Mouse (Mus musculus) forebrain, embryonic 15.5 days (tissue): ENCODE results near the gene Onecut1. TPM values are rescaled to one million over a fixed set of nuclear protein-coding genes. Genes with fewer than 3 reads are reported as not detected.

Source experiments
- ATAC-seq: fragments of 200-750 bp; cut with Nextera tagmentation; replicated peaks from 2 replicates; pipeline ENCODE4 v1.8.0; 2017; ENCODE audit warnings: mild to moderate bottlenecking, moderate TSS enrichment, moderate library complexity
- H3K27ac ChIP-seq: fragments of 300-500 bp; sonication (generic); replicated peaks from 2 replicates; pipeline ENCODE4 v1.5.1; 2015; ENCODE audit warnings: mild to moderate bottlenecking, inconsistent platforms
- H3K27me3 ChIP-seq: fragments of 300-500 bp; sonication (generic); 2 replicates; pipeline ENCODE4 v1.6.1; 2015; ENCODE audit warnings: inconsistent platforms
- H3K36me3 ChIP-seq: fragments of 300-500 bp; sonication (generic); 2 replicates; pipeline ENCODE4 v1.6.1; 2015; ENCODE audit warnings: mild to moderate bottlenecking, inconsistent platforms
- H3K4me1 ChIP-seq: fragments of 300-500 bp; sonication (generic); 2 replicates; pipeline ENCODE4 v1.6.1; 2015; ENCODE audit warnings: inconsistent platforms
- H3K4me2 ChIP-seq: fragments of 300-500 bp; sonication (generic); replicated peaks from 2 replicates; pipeline ENCODE4 v1.6.1; 2015; ENCODE audit warnings: mild to moderate bottlenecking, inconsistent platforms
- H3K4me3 ChIP-seq: fragments of 300-500 bp; sonication (generic); 2 replicates; pipeline ENCODE4 v1.5.1; 2015; ENCODE audit warnings: mild to moderate bottlenecking, inconsistent platforms
- H3K9ac ChIP-seq: fragments of 300-500 bp; sonication (generic); replicated peaks from 2 replicates; pipeline ENCODE4 v1.6.1; 2015; ENCODE audit warnings: mild to moderate bottlenecking, inconsistent platforms
- H3K9me3 ChIP-seq: fragments of 300-500 bp; sonication (generic); 2 replicates; pipeline ENCODE4 v1.6.1; 2016; ENCODE audit warnings: inconsistent platforms
- WGBS: fragments of 180-500 bp; shearing (Covaris S2); methylation state at CpG from one replicate; pipeline ENCODE4 v1.1.7; 2015; ENCODE audit warnings: mixed read lengths; 5-methylcytosine and 5-hydroxymethylcytosine counted together
- polyA plus RNA-seq: library from polyadenylated mRNA; unstranded; fragments of >200 nt; fragmentation: Nextera tagmentation; extraction: Ambion mirVana; gene quantifications from 2 replicates; pipeline ENCODE4 v1.2.1, GENCODE M21; 2015

Onecut1 gene
- 0.47 and 1.3 TPM in 2 replicates for polyA plus RNA-seq

DNA sequence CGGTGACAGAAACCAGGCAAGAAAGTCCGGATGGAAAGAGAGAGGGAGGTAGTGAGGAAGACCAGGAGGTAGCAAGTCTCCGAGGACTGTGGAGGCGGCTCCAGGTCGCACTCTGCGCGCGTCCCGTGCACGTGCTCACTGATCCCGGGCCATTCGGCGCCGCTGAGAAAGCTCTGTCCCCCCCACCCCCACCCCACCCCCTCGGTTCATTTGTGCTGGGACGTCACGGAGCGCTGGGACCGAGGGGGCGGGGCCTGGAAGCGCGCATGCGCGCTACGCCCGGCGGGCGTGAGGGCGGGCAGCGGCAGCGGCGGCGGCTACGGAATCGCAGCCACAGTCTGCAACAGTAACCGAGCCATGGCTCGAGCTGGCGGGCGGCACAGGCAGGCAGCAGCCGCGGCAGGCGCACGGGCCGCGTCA is at the start of gene Onecut1:
Gene Onecut1, plus strand, starts transcription at position 361 of the 420 bp plus-strand sequence.
- H3K27ac ChIP-seq = no peak within 1 kb of the TSS
- H3K27me3 ChIP-seq = peaks cover 94% of the 10 kb centered on the region
- peaks cover 32% of the 10 kb centered on the region for H3K4me1 ChIP-seq

DNA sequence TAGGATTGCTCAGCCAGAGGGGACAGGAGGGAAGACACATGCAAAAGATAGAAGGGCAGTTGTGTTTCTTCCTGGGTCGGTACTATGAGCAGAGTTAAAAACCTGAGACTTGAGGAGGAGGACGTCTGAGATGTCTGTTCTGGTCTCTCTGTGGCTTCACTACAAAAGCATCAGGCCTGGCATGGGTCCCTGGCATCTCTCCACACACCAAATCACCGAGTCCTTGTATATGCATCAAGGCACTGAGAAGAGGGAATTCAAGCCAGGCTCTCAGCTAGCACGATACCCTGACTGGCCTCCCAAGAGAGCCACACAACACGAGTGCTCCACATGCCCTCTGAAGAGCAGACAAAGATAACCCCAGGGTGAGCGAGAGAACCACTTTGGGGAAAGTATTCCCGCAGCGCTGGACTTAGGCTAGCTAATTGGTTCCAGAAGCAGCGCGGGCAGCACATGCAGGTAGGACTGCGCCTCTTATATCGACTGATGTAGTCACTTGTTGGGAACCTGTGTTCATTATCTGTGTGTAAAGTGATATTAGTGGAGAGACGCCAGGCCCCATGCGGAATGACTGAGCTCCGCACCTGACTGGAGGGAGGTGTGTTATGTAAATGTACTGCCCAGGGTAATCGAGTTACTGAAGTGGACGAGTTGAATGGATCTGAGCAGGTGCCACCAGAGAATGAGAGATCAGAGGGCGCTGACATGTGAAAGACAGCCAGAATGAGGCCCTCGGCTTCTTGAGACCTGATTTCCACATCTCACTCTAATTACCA is 41.8 kb upstream of the Onecut1 start:
- no peaks in the 10 kb centered on the region for H3K9me3 ChIP-seq
- ATAC-seq = no peak
- no peaks in the 10 kb centered on the region for H3K36me3 ChIP-seq

More for the DNA sequence above, at the start of gene Onecut1:
- Histone ChIP-seq H3K4me3 (peak within 1 kb of the TSS; percentile 51), H3K36me3 (no peaks in the 10 kb centered on the region), H3K9me3 (no peaks in the 10 kb centered on the region), H3K4me2 (peak within 1 kb of the TSS; percentile 96), H3K9ac (peak within 1 kb of the TSS; percentile 50)
- ATAC-seq = peak; percentile 69
- under 1% methylated on average over 41 of the region's 45 CpGs for WGBS

DNA sequence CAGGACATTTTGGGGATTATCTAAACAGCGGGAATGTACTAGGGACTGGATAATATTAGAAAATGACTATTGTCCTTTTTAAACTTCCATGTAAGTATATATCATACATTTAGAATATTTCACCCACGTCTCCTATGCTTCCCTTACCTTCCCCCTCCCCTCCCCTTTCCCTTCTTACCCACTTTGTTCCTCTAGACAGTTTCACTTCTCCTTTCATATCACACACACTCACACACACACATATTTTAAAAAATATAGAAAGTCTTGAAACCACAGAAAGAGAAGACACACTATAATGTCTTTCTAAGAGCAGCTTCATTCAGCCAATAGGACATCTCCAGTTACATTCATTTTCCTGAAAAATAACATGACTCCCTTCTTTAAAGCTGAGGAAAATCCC is 36.6 kb upstream of the Onecut1 start:
- no peaks in the 10 kb centered on the region for H3K36me3 ChIP-seq
- ATAC-seq = no peak
- H3K27ac ChIP-seq = no peak overlapping the region
- H3K4me3 ChIP-seq = no peak overlapping the region
- 93% methylated on average over 2 of the region's 2 CpGs for WGBS
- no peaks in the 10 kb centered on the region for H3K27me3 ChIP-seq
- no peak overlapping the region for H3K9ac ChIP-seq
- no peak overlapping the region for H3K4me2 ChIP-seq
- H3K4me1 ChIP-seq = peaks cover 3% of the 10 kb centered on the region
- H3K9me3 ChIP-seq = no peaks in the 10 kb centered on the region

More for the DNA sequence above, 41.8 kb upstream of the Onecut1 start:
- Histone ChIP-seq H3K27me3 (no peaks in the 10 kb centered on the region), H3K4me1 (peaks cover 8% of the 10 kb centered on the region), H3K4me2 (no peak overlapping the region), H3K9ac (no peak overlapping the region), H3K27ac (no peak overlapping the region), H3K4me3 (no peak overlapping the region)
- WGBS = 32% methylated on average over 19 of the region's 19 CpGs

DNA sequence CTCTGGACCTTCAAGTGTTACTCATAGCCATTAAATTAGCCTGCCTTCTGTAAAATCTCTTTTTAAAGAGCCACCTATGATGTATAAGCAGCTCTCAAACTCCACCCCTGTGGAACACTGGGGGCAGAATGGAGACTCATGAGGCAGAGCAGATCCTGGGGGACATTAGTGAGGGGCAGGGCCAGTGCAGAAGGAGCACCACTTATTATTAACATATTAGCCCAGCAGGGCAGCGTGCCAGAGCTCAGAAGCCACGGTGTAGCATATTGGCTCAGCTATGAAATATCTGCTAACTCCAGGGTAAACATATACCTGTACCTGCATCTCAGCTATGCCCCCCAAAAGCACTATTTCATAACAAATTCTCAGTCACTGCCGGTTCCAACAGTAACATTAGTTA is 32.5 kb upstream of the Onecut1 start:
- 75% methylated on average over 3 of the region's 3 CpGs for WGBS
- H3K4me1 ChIP-seq = no peaks in the 10 kb centered on the region
- H3K27ac ChIP-seq = no peak overlapping the region
- no peaks in the 10 kb centered on the region for H3K27me3 ChIP-seq
- H3K9ac ChIP-seq = no peak overlapping the region
- no peaks in the 10 kb centered on the region for H3K9me3 ChIP-seq
- H3K4me3 ChIP-seq = no peak overlapping the region
- ATAC-seq = no peak
- H3K36me3 ChIP-seq = no peaks in the 10 kb centered on the region
- H3K4me2 ChIP-seq = no peak overlapping the region

DNA sequence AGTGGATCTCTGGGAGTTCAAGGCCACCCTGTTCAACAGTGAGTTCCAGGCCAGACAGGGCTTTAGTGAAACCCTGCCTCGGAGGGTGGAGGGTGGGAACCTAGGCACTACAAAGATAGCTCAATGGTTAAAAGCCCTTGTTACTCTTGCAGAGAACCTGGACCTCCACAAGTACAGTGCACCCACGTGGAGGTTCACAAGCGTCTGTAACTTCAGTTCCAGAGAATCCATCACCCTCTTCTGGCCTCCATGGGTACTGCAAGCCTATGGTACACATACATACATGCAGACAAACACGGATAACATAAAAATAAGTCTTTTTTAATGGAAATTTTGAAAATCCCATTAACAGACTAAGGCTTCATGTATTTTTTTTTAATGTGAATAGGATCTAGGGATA is 18.8 kb upstream of the Onecut1 start:
- H3K36me3 ChIP-seq = no peaks in the 10 kb centered on the region
- WGBS = 78% methylated on average over 4 of the region's 4 CpGs
- H3K9me3 ChIP-seq = no peaks in the 10 kb centered on the region
- H3K4me1 ChIP-seq = no peaks in the 10 kb centered on the region
- H3K27ac ChIP-seq = no peak overlapping the region
- no peak overlapping the region for H3K4me3 ChIP-seq
- H3K4me2 ChIP-seq = no peak overlapping the region
- ATAC-seq = no peak
- H3K27me3 ChIP-seq = peaks cover 28% of the 10 kb centered on the region
- H3K9ac ChIP-seq = no peak overlapping the region

DNA sequence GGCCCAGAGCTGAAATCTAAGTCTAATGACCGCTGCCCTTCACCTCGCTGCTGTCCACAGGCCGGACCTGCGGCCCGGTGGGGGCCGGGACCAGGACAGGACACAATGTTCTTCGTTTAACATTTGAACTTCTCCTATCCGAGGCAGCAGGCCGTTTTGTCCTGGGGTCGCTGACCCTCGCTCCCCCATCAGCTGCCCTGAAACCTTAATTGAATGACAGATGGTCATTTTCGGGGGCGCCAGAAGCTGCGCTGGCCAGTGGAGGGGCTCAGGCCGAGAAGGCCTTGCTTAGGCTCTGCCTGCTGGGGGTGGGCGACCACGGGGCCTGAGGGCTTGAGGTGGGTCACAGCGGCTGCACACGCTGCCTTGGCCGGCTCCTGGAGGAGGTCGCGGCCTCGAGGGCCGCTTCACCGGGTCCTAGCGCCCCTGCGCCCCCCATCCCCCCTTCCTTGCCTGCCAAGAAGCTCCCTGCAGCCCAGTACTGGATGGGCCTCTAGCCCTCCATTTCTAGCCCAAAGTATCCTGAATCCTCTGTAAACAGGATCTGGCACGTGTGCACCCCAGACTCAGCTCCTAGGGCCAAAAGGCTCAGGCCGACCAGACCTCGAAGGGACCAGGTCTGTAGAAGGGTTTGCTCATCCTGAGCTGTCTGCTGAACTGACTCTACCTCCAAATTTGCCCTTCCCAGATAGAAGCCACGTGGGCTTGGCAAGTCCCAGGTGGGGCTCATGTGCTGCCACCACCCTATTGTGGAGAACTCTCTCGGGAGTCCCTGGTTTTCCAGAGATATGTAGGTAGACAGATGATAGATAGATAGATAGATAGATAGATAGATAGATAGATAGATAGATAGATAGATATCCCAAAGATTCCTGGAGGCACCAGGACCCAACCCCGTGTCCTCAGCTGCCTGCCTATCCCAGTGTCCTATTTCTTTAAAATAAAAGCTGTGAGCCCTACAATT is 14.6 kb upstream of the Onecut1 start:
- Histone ChIP-seq H3K36me3 (no peaks in the 10 kb centered on the region), H3K4me2 (no peak overlapping the region), H3K9me3 (no peaks in the 10 kb centered on the region), H3K9ac (no peak overlapping the region), H3K4me1 (peaks cover 17% of the 10 kb centered on the region), H3K4me3 (no peak overlapping the region), H3K27ac (no peak overlapping the region), H3K27me3 (peaks cover 56% of the 10 kb centered on the region)
- WGBS = 5% methylated on average over 33 of the region's 33 CpGs
- ATAC-seq = peak; percentile 31; the same call in 1 of the 2 replicates

DNA sequence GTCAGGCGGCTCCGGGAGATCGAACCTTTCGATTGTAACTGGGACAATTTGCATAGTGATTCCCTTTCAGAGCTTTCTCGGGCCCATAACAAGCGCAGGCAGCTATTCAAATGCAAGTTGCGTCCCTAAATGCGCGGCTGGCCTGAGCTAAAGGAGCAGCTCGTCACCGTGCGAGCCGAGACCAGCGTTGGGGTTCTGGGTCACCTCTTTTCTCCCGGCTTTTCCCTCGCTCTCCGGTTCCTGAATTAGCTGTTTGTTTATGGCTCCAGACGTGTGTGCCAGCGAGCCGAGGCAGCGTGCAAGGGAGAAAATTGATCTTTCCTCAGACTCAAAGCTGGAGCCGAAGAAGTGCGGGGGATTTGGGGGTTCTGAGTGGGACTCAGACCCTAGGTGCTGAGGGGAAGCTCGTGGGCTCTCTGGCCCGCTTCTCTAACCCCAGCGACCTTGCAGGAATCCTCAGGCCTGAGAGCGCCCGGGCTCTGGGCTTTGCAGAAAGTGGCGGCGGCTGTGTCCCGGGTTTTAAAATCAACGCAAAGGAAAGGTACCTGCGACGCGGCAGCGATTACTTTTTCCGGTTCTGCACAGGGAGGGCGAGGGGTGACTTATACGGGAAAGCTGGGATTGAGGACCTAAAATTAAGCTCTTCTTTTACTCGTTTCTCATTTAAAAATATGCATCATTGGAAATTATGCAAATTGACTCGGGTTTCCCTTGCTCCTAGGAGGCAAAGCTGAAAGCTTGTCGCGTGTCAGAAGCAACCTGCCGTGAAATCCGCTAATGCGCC is 13.1 kb upstream of the Onecut1 start:
- Histone ChIP-seq H3K9ac (0 out of 2 replicates have a peak overlapping the region, but pooled peaks have one; percentile 5), H3K4me3 (peak overlapping the region; percentile 41), H3K4me2 (peak overlapping the region; percentile 75), H3K9me3 (no peaks in the 10 kb centered on the region), H3K4me1 (peaks cover 17% of the 10 kb centered on the region), H3K27me3 (peaks cover 69% of the 10 kb centered on the region), H3K27ac (no peak overlapping the region), H3K36me3 (no peaks in the 10 kb centered on the region)
- under 1% methylated on average over 46 of the region's 46 CpGs for WGBS
- ATAC-seq = no peak

DNA sequence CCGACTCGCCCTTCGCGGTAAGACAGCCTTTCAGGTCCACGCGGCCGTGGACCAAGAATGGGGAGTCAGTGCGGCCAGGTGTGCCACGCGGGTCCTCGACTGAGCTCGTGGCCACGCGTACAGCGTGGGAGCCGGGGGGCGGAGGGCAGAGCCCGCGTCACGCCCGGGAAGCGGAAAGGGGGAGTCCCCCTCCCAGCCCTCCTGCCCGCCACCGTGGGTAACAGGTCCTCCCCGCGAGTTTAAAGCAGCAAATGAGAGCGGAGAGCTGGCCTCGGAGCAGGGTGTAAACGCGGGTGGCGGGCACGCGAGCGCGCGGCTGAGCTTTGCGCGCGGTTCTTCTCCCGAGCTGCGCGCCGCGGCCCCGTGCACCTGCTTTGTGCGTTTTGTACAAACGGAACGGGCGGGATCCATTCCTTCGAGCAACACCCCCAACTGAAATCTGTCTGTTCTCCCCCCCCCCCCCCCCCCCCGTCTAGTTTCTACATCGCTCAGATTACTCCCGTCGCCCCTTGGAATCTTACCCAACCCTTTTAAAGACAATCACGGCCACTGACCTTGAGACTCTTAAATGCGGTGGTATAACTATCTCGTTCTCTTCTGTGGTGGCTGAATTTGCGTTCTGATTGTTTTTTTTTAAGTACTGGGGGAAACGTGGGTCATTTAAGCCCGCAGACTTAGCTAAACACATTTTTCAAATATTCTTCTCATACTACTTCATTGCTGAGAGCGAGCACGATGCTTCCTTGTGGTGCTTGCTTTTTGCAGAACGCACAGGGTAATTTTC is 12.3 kb upstream of the Onecut1 start:
- H3K36me3 ChIP-seq = no peaks in the 10 kb centered on the region
- no peak overlapping the region for H3K27ac ChIP-seq
- H3K4me2 ChIP-seq = peak overlapping the region; percentile 75
- H3K9me3 ChIP-seq = no peaks in the 10 kb centered on the region
- H3K4me1 ChIP-seq = peaks cover 17% of the 10 kb centered on the region
- WGBS = 1% methylated on average over 60 of the region's 63 CpGs
- 0 out of 2 replicates have a peak overlapping the region, but pooled peaks have one; percentile 5 for H3K9ac ChIP-seq
- H3K4me3 ChIP-seq = peak overlapping the region; percentile 41
- peaks cover 77% of the 10 kb centered on the region for H3K27me3 ChIP-seq
- ATAC-seq = peak; percentile 38

DNA sequence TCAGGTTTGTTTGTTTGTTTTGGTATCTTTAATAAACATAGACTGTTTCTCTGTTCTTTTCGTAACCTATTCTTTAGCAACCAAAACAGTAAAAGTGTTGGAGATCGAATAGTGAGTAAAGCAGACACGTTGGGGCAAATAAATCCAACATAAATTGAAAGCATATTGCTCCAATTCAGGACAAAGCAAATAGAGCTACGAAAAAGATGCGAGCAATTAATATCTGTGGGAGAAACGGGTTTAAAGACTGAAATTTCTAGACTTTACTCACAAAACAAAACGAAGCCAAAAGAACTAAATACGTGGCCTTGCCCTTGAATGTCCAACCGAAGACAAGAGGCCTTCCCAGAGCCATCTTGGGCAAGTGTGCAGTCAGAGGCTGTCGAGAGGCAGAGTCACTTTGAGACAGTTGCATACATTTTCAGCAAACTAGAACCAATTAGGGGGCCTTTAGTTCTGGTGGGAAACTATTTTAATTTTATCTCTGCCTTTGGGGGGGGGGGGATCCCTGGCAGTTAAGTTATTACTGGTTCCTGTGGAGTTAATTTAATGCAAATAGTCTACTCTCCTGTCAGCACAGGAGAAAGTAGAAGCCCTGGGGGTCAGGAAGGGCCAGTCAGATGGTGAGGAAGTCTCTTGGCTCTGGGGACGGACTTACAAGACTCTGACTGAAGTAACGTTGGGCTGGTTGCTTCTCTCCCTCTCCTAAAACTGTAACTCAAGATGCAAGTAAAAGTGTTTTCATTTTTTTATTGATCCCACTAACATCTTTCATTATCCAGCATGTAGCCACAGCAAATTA is 11.5 kb upstream of the Onecut1 start:
- WGBS = 5% methylated on average over 12 of the region's 12 CpGs
- no peak for ATAC-seq
- peaks cover 17% of the 10 kb centered on the region for H3K4me1 ChIP-seq
- H3K9me3 ChIP-seq = no peaks in the 10 kb centered on the region
- no peak overlapping the region for H3K9ac ChIP-seq
- no peaks in the 10 kb centered on the region for H3K36me3 ChIP-seq
- H3K4me3 ChIP-seq = no peak overlapping the region
- H3K4me2 ChIP-seq = no peak overlapping the region
- peaks cover 77% of the 10 kb centered on the region for H3K27me3 ChIP-seq
- H3K27ac ChIP-seq = no peak overlapping the region

DNA sequence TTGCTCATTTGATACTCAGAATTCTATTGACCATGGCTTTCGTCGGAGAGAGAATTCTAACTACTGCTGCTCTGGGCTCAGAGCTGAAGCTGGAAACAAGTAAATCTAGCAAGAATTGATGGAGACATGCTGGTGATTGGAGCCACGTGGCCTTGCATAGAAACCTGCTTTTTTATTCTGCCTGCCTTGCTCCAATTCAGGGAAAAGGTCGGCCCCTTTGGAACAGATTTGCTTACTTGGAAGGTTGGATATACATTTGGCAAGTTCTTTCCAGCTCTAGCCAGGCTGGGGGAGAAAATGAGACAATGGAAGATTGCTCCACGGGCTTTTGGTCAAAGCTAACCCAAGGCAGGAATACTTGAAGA is 11.0 kb upstream of the Onecut1 start:
- H3K4me2 ChIP-seq = no peak overlapping the region
- ATAC-seq = no peak
- no peaks in the 10 kb centered on the region for H3K36me3 ChIP-seq
- no peak overlapping the region for H3K9ac ChIP-seq
- peaks cover 17% of the 10 kb centered on the region for H3K4me1 ChIP-seq
- H3K4me3 ChIP-seq = no peak overlapping the region
- peaks cover 77% of the 10 kb centered on the region for H3K27me3 ChIP-seq
- H3K27ac ChIP-seq = no peak overlapping the region
- H3K9me3 ChIP-seq = no peaks in the 10 kb centered on the region
- WGBS = 4% methylated on average over 5 of the region's 5 CpGs
